Mouse (Mus musculus) neural tube, embryonic 14.5 days (tissue): ENCODE results near the gene C2cd6. TPM values are rescaled to one million over a fixed set of nuclear protein-coding genes. Genes with fewer than 3 reads are reported as not detected.
A peak's percentile ranks its signal among the peaks of the same experiment; 100 is the strongest.

ENCODE experiments used
- ATAC-seq: fragments of 200-750 bp; cut with Nextera tagmentation; 2 replicates; pipeline ENCODE4 v1.8.0; 2017; ENCODE audit warnings: low read depth, mild to moderate bottlenecking, moderate TSS enrichment, moderate library complexity
- H3K27ac ChIP-seq: fragments of 300-500 bp; sonication (generic); 2 replicates; pipeline ENCODE4 v1.5.1; 2014; ENCODE audit warnings: low read depth, mild to moderate bottlenecking, control low read depth, low read length, moderate library complexity, mixed read lengths
- H3K27me3 ChIP-seq: fragments of 300-500 bp; sonication (generic); 2 replicates; pipeline ENCODE4 v1.6.1; 2014; ENCODE audit warnings: low read length; ENCODE audit not compliant: control insufficient read depth, insufficient read depth
- H3K36me3 ChIP-seq: fragments of 300-500 bp; sonication (generic); 2 replicates; pipeline ENCODE4 v1.6.1; 2014; ENCODE audit warnings: low read length, mixed read lengths; ENCODE audit not compliant: control insufficient read depth, insufficient read depth
- H3K4me1 ChIP-seq: fragments of 300-500 bp; sonication (generic); 2 replicates; pipeline ENCODE4 v1.6.1; 2014; ENCODE audit warnings: low read length; ENCODE audit not compliant: control insufficient read depth, insufficient read depth
- H3K4me2 ChIP-seq: fragments of 300-500 bp; sonication (generic); 2 replicates; pipeline ENCODE4 v1.6.1; 2014; ENCODE audit warnings: mild to moderate bottlenecking, low read depth, low read length, control low read depth
- H3K4me3 ChIP-seq: fragments of 300-500 bp; sonication (generic); 2 replicates; pipeline ENCODE4 v1.5.1; 2014; ENCODE audit warnings: low read depth, low read length, control low read depth, mixed read lengths
- H3K9ac ChIP-seq: fragments of 300-500 bp; sonication (generic); replicated peaks from 2 replicates; pipeline ENCODE4 v1.6.1; 2014; ENCODE audit warnings: low read depth, mild to moderate bottlenecking, control low read depth, low read length, mixed read lengths
- H3K9me3 ChIP-seq: fragments of 300-500 bp; sonication (generic); 2 replicates; pipeline ENCODE4 v1.6.1; 2016; ENCODE audit warnings: low read length; ENCODE audit not compliant: control insufficient read depth
- WGBS: fragments of 180-500 bp; shearing (Covaris S2); extraction: QIAGEN DNeasy Blood & Tissue Kit; methylation state at CpG from one replicate; pipeline ENCODE4 v1.1.7; 2014; 5-methylcytosine and 5-hydroxymethylcytosine counted together
- polyA plus RNA-seq: library from polyadenylated mRNA; unstranded; fragments of >200 nt; fragmentation: Nextera tagmentation; extraction: Ambion mirVana; gene quantifications from 2 replicates; pipeline ENCODE4 v1.2.1, GENCODE M21; 2014

Gene C2cd6
- polyA plus RNA-seq, 1 experiment from 2014 or later = 0.09 TPM

DNA sequence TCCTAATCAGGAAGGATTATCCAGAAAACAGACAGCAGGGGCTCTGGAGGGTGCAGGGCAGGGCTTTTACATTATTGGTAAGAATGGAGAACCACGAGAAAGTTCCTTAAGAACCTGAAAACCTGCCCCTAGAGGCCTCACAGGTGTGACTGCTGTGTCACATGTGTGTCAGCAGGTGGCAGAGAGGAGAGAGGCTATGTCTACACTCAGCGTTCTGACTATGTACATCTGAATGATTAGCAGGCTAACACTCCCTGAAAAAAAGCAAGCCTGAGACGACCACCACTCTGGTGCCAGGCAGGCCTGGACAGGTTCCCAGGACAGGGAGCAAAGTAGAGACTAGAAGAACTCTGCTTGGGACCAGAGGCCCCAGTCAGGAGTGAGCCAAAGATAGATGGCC is 23.8 kb downstream of the C2cd6 start:
- Histone ChIP-seq H3K9me3 (no peaks in the 10 kb centered on the region), H3K36me3 (no peaks in the 10 kb centered on the region), H3K9ac (no peak overlapping the region), H3K4me3 (no peak overlapping the region), H3K4me1 (no peaks in the 10 kb centered on the region), H3K27ac (no peak overlapping the region), H3K4me2 (no peak overlapping the region), H3K27me3 (no peaks in the 10 kb centered on the region)
- ATAC-seq = no peak
- 51% methylated on average over 3 of the region's 3 CpGs for WGBS

DNA sequence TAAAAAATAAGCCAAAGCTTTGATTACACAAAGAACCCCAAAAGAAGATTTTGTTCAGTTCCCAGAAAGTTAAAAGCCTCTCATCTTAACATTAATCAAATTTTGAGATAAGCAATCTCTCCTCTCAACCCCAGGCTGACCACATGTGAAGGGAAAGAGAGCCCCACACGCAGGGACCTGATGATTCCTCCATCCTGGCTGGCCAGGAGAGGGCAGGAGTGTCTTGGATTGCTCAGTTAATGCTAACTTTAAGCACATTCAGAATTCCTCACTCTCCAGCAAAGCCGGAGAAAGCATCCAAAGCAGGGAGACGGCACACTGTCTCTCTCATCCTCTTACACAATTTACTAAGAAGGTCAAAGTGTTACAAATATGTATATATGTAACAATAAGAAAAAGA is 26.7 kb downstream of the C2cd6 start:
- H3K4me1 ChIP-seq = no peaks in the 10 kb centered on the region
- 17% methylated on average over 3 of the region's 3 CpGs for WGBS
- no peak overlapping the region for H3K27ac ChIP-seq
- H3K9me3 ChIP-seq = no peaks in the 10 kb centered on the region
- H3K4me3 ChIP-seq = no peak overlapping the region
- no peaks in the 10 kb centered on the region for H3K27me3 ChIP-seq
- H3K4me2 ChIP-seq = no peak overlapping the region
- no peak overlapping the region for H3K9ac ChIP-seq
- ATAC-seq = no peak
- no peaks in the 10 kb centered on the region for H3K36me3 ChIP-seq

DNA sequence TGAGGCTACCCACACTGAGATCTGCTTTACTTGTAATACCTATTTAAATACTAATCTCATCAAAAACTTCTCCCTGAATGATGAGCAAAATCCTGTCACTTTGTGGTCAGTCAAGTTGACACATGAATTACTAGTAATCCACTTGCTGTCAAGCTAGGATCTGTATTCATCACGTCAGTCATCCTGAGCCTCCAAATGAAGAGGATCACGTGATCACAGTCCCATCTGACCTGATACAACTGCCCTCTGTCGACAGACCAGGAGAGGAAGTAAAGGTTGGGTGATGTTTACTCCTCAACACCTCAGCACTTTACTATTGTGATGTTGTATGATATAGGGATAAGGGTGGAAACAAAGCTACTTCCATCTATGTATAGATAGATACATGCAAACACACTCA is 31.0 kb downstream of the C2cd6 start:
- 66% methylated on average over 3 of the region's 3 CpGs for WGBS

DNA sequence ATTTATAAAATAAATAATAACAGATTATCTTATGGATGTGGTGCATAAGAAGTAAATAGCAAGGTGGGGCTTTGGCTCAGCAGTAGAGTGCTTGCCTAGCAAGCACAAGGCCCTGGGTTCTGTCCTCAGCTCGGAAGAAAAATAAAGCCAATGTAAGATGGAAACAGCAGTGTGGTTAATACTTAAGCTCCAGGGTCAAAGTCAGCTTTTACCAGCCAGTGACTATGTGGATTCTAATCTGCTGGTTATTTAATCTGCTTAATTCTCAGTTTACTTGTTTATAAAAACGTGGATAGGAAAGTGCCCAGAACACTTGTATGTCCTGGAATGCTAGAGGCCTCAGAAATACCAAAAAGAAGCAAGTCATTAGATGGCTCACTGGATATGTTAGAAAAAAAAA is 37.7 kb downstream of the C2cd6 start:
- no peaks in the 10 kb centered on the region for H3K27me3 ChIP-seq
- H3K9ac ChIP-seq = no peak overlapping the region
- H3K9me3 ChIP-seq = no peaks in the 10 kb centered on the region
- no peaks in the 10 kb centered on the region for H3K4me1 ChIP-seq
- no peak overlapping the region for H3K4me2 ChIP-seq
- H3K27ac ChIP-seq = no peak overlapping the region
- 75% methylated on average over 2 of the region's 2 CpGs for WGBS
- no peak for ATAC-seq
- H3K4me3 ChIP-seq = no peak overlapping the region
- H3K36me3 ChIP-seq = no peaks in the 10 kb centered on the region

More for the DNA sequence above, 31.0 kb downstream of the C2cd6 start:
- no peaks in the 10 kb centered on the region for H3K9me3 ChIP-seq
- H3K4me1 ChIP-seq = no peaks in the 10 kb centered on the region
- H3K4me2 ChIP-seq = no peak overlapping the region
- H3K4me3 ChIP-seq = no peak overlapping the region
- no peak for ATAC-seq
- no peaks in the 10 kb centered on the region for H3K27me3 ChIP-seq
- H3K36me3 ChIP-seq = no peaks in the 10 kb centered on the region
- no peak overlapping the region for H3K9ac ChIP-seq
- H3K27ac ChIP-seq = no peak overlapping the region

- H3K36me3 ChIP-seq = no peaks in the 10 kb centered on the region
- no peak overlapping the region for H3K4me2 ChIP-seq
- H3K27me3 ChIP-seq = no peaks in the 10 kb centered on the region
- H3K4me3 ChIP-seq = no peak overlapping the region
- no peak overlapping the region for H3K9ac ChIP-seq
- no peak for ATAC-seq
- no peaks in the 10 kb centered on the region for H3K9me3 ChIP-seq
- 81% methylated on average over 2 of the region's 2 CpGs for WGBS
- H3K4me1 ChIP-seq = no peaks in the 10 kb centered on the region
- no peak overlapping the region for H3K27ac ChIP-seq
Observed at GRCm38 (mm10) chr1:59051306-59051705, 43.4 kb downstream of the C2cd6 start.

DNA sequence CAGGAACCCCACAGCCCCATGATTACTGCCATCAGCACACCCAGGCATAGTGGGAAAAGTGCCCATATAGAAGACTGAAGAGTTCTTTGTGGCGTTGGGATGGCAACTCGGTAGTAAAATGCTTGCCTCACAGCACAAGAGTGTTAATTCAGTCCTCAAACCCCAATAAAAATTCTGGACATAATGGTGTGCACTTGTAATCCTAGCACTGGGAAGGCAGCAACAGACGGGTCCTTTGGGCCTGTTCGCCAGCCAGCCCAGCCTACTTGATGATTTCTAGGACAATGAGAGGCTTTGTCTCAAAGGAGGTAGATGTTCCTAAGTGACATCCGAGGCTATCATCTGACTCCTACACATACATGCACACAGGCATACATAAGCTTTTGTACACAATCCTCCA is 57.0 kb downstream of the C2cd6 start:
- Histone ChIP-seq H3K36me3 (no peaks in the 10 kb centered on the region), H3K9me3 (no peaks in the 10 kb centered on the region), H3K27ac (no peak overlapping the region), H3K27me3 (no peaks in the 10 kb centered on the region), H3K4me1 (no peaks in the 10 kb centered on the region), H3K4me2 (no peak overlapping the region), H3K9ac (no peak overlapping the region), H3K4me3 (no peak overlapping the region)
- peak; percentile 79 for ATAC-seq
- 34% methylated on average over 5 of the region's 5 CpGs for WGBS

- no peak overlapping the region for H3K27ac ChIP-seq
- no peak for ATAC-seq
- no peaks in the 10 kb centered on the region for H3K36me3 ChIP-seq
- H3K4me2 ChIP-seq = no peak overlapping the region
- H3K4me3 ChIP-seq = no peak overlapping the region
- H3K4me1 ChIP-seq = no peaks in the 10 kb centered on the region
- no peaks in the 10 kb centered on the region for H3K27me3 ChIP-seq
- 76% methylated on average over 3 of the region's 3 CpGs for WGBS
- no peak overlapping the region for H3K9ac ChIP-seq
- H3K9me3 ChIP-seq = no peaks in the 10 kb centered on the region
Observed at GRCm38 (mm10) chr1:59021556-59021955, 73.1 kb downstream of the C2cd6 start.

GRCm38 (mm10) chr1:59009250-59009649 is 85.5 kb downstream of the C2cd6 start:
- H3K4me2 ChIP-seq = no peak overlapping the region
- H3K4me3 ChIP-seq = no peak overlapping the region
- H3K27ac ChIP-seq = no peak overlapping the region
- H3K9ac ChIP-seq = no peak overlapping the region
- no peaks in the 10 kb centered on the region for H3K9me3 ChIP-seq
- H3K27me3 ChIP-seq = no peaks in the 10 kb centered on the region
- no peaks in the 10 kb centered on the region for H3K36me3 ChIP-seq
- WGBS = 50% methylated on average over 4 of the region's 4 CpGs
- no peak for ATAC-seq
- H3K4me1 ChIP-seq = no peaks in the 10 kb centered on the region
